Mouse (Mus musculus) left cerebral cortex, postnatal 25 days (tissue): ENCODE measurements around the gene Cblc. TPM values are rescaled to one million over a fixed set of nuclear protein-coding genes. Genes with fewer than 3 reads are reported as not detected.
A peak's percentile ranks its signal among the peaks of the same experiment; 100 is the strongest.

Source experiments
- DNase-seq, 2 experiments: peaks; one replicate each; pipeline ENCODE4 v3.0.0; 2022; ENCODE audit warnings: low spot score in 2 of 2, mixed read lengths in 1 of 2
- intact Hi-C: fragments of 180-260 bp; cut with DNase I; formaldehyde crosslinking; loops from one replicate; pipeline ENCODE4 v1.15.1; 2025
- total RNA-seq, 2 experiments: library from RNA; stranded (reverse); gene quantifications; 2 replicates each; pipeline ENCODE4 v1.2.3; 2021

Cblc gene
- total RNA-seq, 2 experiments from 2014 or later = not detected

DNA sequence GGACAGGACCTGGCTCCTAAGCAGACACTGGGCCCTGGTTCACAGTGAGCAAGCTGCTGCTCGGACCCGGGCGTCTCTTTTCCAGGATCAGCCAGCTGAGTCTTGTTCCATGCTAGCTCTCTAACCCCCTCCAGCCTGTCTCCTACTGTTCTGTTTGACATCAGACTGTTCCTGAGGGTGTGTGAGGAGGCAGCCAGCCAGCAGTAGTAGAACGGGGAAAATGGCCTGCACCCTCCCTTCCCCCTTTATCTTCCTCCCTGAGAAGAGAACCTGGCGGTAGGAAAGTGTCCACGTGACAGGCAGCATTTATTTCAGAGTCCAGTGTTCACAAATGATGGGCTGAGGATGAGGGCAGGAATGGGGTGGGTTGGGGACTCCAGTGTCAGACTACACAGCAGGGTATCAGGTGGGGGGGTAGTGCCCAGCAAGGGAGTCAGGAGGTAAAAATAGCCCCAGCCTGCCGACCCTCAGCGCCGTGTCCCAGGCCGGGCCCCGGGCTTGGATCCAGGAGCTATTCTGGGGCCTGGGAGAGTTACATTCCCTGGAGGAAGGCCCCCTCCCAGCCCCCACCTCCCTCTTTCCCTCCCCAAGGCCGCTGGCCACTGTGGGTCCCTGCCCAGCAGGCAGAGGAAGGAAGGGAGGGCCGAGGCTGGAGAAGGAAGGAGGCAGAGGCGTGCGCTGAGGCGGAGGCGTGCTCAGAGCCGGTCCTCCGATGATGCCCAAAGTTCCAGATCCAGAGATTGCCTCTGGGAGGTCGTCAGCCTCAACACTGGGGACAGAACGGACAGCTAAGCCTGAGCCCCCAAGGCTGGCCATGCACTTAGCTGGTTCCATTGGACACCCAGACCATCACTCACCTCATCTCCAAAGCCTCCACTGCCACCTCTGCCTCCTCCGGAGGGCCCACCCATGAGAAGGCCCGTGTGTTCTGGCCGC lies 40.5 kb downstream of the Cblc start:
- DNase-seq = no peak
- intact Hi-C loops = no loop called here

- intact Hi-C loops = no loop called here
- no peak for DNase-seq
Observed at GRCm38 (mm10) chr7:19755008-19755407, 41.6 kb downstream of the Cblc start.

DNA sequence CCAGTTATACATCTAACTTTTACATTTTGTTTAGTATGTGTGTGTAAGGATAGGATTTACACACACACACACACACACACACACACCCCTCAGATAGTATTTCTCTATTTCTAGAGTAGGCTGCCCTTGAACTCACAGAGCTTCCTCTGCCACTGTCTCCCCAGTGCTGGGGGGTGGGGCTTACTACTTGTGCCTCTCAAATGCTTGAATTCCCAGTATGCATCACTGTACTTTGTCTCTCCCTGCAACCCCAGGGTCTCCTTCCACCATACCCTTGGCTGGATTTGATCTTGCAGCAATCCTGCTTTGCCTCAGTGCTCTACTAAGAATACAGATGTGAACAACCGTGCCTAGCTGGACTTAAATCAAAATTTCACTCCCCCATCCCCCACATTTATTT lies 42.5 kb downstream of the Cblc start:
- intact Hi-C loops = no loop called here
- DNase-seq = no peak

- DNase-seq = no peak
- intact Hi-C loops = no loop called here
Observed at GRCm38 (mm10) chr7:19753587-19753986, 43.0 kb downstream of the Cblc start.

- no peak for DNase-seq
- intact Hi-C loops = no loop called here
Observed at GRCm38 (mm10) chr7:19752652-19753051, 44.0 kb downstream of the Cblc start.

GRCm38 (mm10) chr7:19751070-19751383 lies 45.6 kb downstream of the Cblc start:
- DNase-seq = no peak
- intact Hi-C loops = no loop called here

DNA sequence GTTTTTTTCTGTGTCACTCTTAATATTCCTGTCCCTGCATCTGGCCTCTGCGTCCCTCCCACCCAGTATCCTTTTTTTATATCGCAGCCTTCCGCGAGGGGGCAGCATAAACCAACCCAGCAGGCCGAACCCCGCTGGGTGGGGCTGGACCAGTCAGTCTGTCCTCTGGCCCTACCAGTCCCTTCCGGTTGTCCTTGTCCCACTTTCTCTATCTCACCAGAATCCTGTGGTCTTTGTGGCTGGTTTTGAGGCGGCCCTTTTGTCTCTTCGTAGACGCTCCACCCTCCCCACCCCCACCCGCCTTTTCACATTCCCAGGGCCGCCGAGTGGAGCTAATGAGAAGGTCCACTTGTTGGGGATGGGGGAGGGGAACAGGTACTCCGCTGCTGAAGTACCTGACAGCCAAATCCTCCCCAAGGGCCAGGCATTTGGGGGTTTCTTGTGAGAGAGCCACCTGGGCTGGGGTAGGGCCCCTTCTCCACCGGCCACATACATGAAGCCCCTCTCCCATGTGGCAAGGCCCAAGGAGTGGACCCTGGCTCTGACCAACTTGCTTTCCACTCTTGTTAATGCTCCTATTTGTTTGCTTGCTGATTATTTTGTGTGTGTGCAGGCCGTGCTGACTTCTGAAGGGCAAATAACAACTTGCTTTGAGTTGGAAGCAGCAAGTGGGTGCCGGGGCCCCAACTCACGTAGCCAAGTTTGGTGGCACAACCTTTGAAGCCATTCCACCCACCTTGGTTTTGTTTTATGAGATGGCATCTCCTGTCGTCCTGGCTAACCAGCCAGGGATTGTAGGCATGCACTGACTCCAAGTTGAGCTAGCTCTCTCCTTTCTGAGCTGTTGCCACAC lies 46.2 kb downstream of the Cblc start, which contains the start of gene Nectin2:
Gene Nectin2, minus strand, starts transcription at position 267 of the 853 bp plus-strand sequence.
- peak; percentile 71 to 79 for DNase-seq
- intact Hi-C loops = loop anchor here (1.0 kb wide), 2 partner anchors 34 to 40 kb away; no protein-coding TSS in a partner anchor

DNA sequence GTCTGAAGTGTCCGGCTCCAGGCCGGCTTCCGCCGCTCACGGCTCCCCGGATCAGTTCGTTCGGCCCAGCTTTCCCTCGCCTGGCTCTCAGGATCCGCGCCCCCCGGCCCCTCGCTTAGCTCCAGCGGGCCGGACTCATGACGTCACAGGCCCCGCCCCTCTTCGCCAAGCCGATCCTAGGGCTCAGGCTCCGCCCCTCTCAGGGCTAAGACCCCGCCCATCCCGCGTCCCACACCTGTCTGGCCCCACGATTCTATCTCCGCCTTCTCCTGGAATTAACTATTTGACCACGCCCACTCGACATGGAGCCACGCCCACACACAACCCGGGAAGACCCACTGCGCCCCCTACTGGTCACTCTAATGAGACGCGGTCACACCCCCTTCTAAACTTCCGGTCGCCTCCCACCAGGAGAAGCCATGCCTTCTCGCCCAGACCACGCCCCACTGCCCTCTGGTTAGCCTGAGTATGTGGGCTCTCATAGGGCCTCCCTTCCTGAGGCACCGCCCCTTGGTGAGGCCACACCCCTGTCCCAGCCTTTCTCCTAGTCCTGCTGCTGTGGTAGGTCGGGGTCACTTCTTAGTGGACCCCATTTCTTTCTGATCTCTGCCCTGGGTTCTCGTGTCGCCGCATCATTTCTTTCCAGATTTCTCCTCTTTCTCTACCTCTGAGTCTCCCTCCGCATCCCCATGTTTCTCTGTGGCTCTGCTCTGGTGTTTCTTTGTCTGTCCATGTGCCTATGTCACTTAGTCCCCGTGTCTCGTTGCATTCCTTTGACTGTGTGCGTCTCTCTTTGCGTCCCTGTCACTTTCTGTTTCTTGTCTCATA lies 47.0 kb downstream of the Cblc start:
- intact Hi-C loops = loop anchor here (1.0 kb wide), 2 partner anchors 33 to 41 kb away; no protein-coding TSS in a partner anchor
- peak; percentile 91 to 94 for DNase-seq

DNA sequence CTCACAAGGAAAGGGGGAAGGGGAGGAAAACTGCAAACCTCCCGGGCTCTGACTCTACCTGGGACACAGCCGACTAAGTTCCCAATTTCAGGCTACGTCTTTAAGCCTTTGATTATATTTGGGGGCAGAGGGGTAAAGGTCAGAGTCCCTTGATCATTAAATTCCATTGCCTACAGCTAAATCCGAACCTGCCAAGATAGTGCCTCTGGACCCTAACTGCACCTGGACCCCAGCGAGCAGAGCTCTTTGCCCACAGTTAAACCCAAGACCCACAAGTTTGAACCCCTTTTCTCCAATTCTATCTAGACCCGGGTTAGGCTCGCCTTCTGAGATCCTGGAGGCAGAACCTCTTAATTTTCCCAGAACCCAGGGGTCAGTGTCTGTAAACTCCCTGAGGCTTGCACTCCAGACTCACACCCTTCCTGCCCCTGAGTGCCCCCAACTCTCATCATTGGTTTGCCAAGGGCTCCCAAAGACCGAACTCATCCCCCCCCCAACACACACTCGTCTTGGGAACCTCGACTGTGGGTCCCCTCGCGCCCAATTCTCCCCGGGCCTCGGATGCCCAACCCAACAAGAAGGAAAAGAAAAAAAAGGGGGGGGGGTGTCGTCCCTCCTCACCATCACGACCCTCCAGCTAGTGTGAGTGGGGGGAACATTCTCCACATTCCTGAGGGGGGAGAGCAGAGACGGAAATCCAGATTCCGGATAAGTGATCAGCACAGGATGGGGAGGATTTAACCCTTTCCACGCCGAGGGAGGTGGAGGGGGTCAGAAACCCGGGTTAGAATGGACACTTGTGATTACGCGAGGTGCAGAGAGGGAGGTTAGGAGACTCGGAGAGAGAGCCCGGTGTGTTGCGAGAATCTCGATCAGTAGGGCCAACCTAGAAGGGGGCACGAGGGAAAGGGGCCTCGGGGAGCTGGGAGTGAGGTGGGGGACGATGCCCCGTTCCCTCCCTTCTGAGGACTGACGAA lies 48.1 kb downstream of the Cblc start:
- no peak for DNase-seq
- intact Hi-C loops = no loop called here

DNA sequence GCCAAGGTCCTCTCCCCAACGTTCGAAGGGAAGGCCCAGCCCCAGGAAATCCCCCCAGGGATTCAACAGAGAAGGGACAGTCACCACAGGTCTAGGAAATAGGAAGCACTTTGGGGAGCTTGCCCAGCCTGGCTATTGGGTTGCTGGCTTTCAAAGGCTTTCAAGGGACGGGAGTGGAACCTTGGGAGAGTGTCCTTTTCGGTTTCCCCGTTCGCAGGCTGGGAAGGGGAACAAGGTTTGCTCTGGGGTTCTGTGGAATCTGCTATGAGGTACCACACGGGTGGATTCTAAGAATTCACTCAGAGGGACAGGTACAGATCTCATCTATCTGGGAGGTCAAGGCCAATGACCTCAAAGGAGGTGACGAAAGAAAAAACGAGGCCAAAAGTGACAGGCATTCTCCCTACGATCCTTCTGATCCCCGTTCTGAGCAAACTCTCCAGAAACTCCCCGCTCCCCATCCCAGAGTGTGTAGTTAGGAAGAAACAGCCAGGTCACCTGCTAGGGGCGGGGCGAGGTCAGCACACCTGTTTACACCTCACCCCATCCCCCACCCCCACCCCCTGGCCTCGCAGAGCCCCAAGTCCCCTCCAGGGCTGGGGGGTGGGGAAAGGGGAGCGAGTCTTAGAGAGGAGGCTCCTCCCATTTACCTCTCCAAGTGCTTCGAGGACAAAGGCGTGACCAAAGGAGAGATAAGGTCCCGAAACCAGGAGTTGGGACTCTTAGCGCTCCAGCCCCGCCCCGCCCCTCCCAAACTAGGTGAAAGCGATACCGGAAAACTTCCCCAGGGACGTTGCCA lies 49.0 kb downstream of the Cblc start:
- no peak for DNase-seq
- intact Hi-C loops = no loop called here

DNA sequence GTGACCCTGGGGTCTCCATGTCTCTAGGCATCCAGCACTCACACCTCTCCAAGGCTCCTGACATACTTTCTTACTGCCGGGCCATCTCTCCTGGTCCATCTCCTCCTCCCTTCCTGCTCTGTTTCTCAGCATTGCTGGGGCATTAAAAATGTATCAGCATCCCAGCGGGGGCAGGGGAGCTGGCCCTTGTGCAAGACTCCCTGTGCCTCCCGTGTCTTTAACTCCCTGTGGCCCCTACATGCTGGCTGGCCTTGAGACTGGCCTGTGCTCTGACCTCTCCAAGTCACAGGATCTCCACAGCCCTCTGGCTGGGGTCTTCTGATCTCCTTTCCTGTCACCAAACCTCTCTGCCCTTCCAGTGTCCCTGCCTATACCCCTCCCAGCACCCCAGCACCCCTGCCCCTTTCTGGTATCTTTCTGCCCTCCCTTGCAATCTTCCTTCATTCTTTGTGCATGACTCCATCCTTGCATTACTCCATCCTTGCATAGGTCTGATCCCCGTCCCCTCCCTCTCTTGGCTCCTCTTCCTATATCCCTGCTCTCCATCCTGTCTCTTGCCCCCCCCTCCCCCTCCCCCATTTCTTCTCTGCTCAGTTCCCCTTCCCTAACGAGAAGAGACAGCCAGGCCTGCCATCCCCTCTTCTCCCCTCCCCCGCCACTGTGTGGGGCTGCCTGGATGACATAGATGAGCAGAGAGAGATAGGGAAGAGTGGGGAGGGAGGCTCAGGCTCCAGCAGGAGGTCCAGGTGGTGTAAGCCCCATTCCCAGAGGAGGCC lies 50.0 kb downstream of the Cblc start:
- intact Hi-C loops = no loop called here
- no peak for DNase-seq

GRCm38 (mm10) chr7:19745971-19746370 lies 50.6 kb downstream of the Cblc start:
- no peak for DNase-seq
- intact Hi-C loops = no loop called here

- intact Hi-C loops = no loop called here
- no peak for DNase-seq
Observed at GRCm38 (mm10) chr7:19744590-19745385, 51.8 kb downstream of the Cblc start.

DNA sequence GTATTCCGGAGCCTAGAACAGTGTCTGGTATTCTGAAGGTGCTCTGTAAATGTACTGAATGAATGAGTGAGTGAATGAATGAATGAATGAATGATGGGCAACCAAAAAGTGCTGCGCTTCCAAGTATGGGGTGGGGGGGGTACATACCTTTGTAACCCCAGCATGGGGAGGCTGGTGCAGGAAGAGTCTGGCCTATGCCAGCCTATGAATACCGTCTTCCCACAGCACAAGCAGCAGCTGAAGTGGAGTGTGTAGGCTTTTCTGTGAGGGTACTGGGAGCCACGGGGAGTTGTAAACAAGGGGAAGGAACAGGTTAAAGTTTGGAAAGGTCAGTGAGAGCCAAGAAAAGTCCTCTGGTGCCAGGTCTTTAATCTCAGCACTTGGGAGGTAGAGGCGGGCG lies 52.8 kb downstream of the Cblc start:
- intact Hi-C loops = no loop called here
- DNase-seq = no peak

GRCm38 (mm10) chr7:19742468-19742867 lies 54.1 kb downstream of the Cblc start:
- intact Hi-C loops = no loop called here

GRCm38 (mm10) chr7:19741329-19742031 lies 55.1 kb downstream of the Cblc start:
- DNase-seq = no peak
- intact Hi-C loops = no loop called here

More at GRCm38 (mm10) chr7:19742468-19742867, 54.1 kb downstream of the Cblc start:
- DNase-seq = no peak
